Mouse (Mus musculus) intestine, postnatal 0 days (tissue): ENCODE data around the gene Kdm4a. TPM values are rescaled to one million over a fixed set of nuclear protein-coding genes. Genes with fewer than 3 reads are reported as not detected.

Experiments used
- ATAC-seq: fragments of 200-750 bp; cut with Nextera tagmentation; 2 replicates; pipeline ENCODE4 v1.8.0; 2017; ENCODE audit warnings: mild to moderate bottlenecking, moderate TSS enrichment, moderate library complexity
- H3K27ac ChIP-seq: fragments of 300-500 bp; sonication (generic); 2 replicates; pipeline ENCODE4 v1.5.1; 2014; ENCODE audit warnings: mild to moderate bottlenecking, low read depth, low read length, moderate library complexity
- H3K27me3 ChIP-seq: fragments of 300-500 bp; sonication (generic); replicated peaks from 2 replicates; pipeline ENCODE4 v1.6.1; 2014; ENCODE audit warnings: low read length, mixed read lengths; ENCODE audit not compliant: control insufficient read depth, insufficient read depth
- H3K36me3 ChIP-seq: fragments of 300-500 bp; sonication (generic); 2 replicates; pipeline ENCODE4 v1.6.1; 2014; ENCODE audit warnings: mild to moderate bottlenecking, moderate library complexity; ENCODE audit not compliant: control insufficient read depth, insufficient read depth
- H3K4me1 ChIP-seq: fragments of 300-500 bp; sonication (generic); replicated peaks from 2 replicates; pipeline ENCODE4 v1.6.1; 2014; ENCODE audit warnings: antibody characterized with exemption, low read length, mixed read lengths; ENCODE audit not compliant: control insufficient read depth, insufficient read depth
- H3K4me2 ChIP-seq: fragments of 300-500 bp; sonication (generic); replicated peaks from 2 replicates; pipeline ENCODE4 v1.6.1; 2014; ENCODE audit warnings: low read depth, mild to moderate bottlenecking, moderate library complexity
- H3K4me3 ChIP-seq: fragments of 300-500 bp; sonication (generic); 2 replicates; pipeline ENCODE4 v1.5.1; 2014; ENCODE audit warnings: low read depth, low read length
- H3K9ac ChIP-seq: fragments of 300-500 bp; sonication (generic); 2 replicates; pipeline ENCODE4 v1.6.1; 2014; ENCODE audit warnings: mild to moderate bottlenecking, low read depth, low read length
- H3K9me3 ChIP-seq: fragments of 300-500 bp; sonication (generic); 2 replicates; pipeline ENCODE4 v1.6.1; 2016; ENCODE audit warnings: mixed run types; ENCODE audit not compliant: control insufficient read depth
- CTCF ChIP-seq: sonication (generic); IDR thresholded peaks from 2 replicates; pipeline ENCODE4 v1.5.1; 2016; ENCODE audit warnings: low read depth, mild to moderate bottlenecking, control low read depth, antibody characterized with exemption, moderate library complexity
- WGBS: fragments of 180-500 bp; shearing (Covaris S2); extraction: QIAGEN DNeasy Blood & Tissue Kit; methylation state at CpG from one replicate; pipeline ENCODE4 v1.1.7; 2014; 5-methylcytosine and 5-hydroxymethylcytosine counted together
- polyA plus RNA-seq: library from polyadenylated mRNA; unstranded; fragments of >200 nt; fragmentation: Nextera tagmentation; extraction: Ambion mirVana; gene quantifications from 2 replicates; pipeline ENCODE4 v1.2.1, GENCODE M21; 2015

Gene Kdm4a
- polyA plus RNA-seq, 1 experiment from 2014 or later: 11.6 TPM

DNA sequence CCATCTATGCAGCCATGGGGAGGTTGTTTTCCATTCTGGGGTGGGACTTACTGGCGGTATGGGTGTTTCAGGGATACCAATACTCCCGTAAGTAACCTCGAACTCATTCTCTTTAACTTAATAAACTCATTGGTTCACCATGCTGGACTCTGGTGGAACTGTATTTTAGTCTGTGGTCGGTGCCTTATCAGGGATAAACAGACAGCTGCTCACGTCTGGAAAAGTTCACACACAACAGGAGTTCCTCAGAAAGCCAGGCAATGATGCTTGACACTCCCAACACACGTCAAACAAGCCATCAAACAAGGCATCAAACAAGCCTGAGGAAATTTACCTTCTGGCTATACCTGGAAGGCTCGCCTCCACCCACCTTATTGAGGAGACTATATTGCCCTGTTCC, 64.7 kb downstream of the Kdm4a start:
- Histone ChIP-seq H3K4me1 (0 out of 2 replicates have a peak, but pooled peaks cover 9% of the 10 kb centered on the region), H3K9me3 (no peaks in the 10 kb centered on the region), H3K27me3 (no peaks in the 10 kb centered on the region), H3K9ac (no peak overlapping the region), H3K4me3 (no peak overlapping the region), H3K36me3 (no peaks in the 10 kb centered on the region), H3K27ac (no peak overlapping the region), H3K4me2 (no peak overlapping the region)
- ATAC-seq: no peak
- no peak for TF ChIP-seq CTCF
- WGBS: 77% methylated on average over 7 of the region's 7 CpGs

DNA sequence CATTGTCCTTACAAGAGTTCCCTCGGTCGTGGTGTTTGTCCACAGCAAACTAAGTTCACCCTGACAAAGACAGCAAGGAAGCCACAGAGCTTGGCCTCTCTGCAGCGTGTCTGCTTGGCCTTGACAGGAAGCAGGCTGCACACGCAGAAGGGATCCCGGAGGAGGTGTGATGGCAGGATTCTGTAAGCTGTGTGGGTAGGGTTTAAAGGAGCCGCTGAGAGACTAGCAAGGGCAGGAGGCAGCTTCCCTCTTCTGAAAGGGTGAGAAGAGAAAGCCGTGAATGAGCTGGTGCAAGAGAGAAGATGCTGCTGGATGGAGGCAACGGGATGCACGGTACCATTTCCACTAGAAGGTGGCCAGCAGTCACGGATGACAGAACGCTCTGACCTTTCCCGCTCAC, 67.2 kb downstream of the Kdm4a start:
- Histone ChIP-seq H3K9ac (no peak overlapping the region), H3K4me3 (no peak overlapping the region), H3K4me1 (peaks cover 12% of the 10 kb centered on the region; the same call in 1 of the 2 replicates), H3K4me2 (no peak overlapping the region), H3K27me3 (no peaks in the 10 kb centered on the region), H3K36me3 (no peaks in the 10 kb centered on the region; the same call in 1 of the 2 replicates), H3K27ac (no peak overlapping the region), H3K9me3 (no peaks in the 10 kb centered on the region)
- no peak for ATAC-seq
- no peak for TF ChIP-seq CTCF
- 66% methylated on average over 12 of the region's 12 CpGs for WGBS

DNA sequence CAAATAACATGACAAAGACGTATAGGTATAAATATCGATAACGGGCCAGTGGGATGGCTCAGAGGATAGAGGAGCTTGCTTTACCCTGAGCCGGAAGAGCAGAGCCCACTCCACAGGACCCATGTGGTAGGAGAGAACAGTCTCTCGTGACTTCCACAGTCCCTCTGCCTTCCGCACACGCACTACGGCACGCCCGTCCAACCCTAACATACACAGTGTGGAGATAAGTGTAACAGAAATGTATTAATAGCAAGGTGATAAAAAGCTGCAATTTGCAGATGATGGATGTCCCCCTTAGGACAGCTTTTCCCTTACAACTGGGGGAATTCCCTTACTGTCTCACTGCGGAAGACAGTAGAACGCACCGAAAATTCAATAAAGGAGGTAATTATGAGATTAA, 70.2 kb downstream of the Kdm4a start:
- H3K36me3 ChIP-seq: peaks cover 14% of the 10 kb centered on the region; the same call in 1 of the 2 replicates
- no peak overlapping the region for H3K4me3 ChIP-seq
- H3K4me2 ChIP-seq: no peak overlapping the region
- ATAC-seq: no peak
- no peak for TF ChIP-seq CTCF
- H3K4me1 ChIP-seq: peaks cover 4% of the 10 kb centered on the region; the same call in 1 of the 2 replicates
- no peak overlapping the region for H3K27ac ChIP-seq
- H3K9me3 ChIP-seq: no peaks in the 10 kb centered on the region
- H3K27me3 ChIP-seq: no peaks in the 10 kb centered on the region
- WGBS: 56% methylated on average over 13 of the region's 13 CpGs
- H3K9ac ChIP-seq: no peak overlapping the region

DNA sequence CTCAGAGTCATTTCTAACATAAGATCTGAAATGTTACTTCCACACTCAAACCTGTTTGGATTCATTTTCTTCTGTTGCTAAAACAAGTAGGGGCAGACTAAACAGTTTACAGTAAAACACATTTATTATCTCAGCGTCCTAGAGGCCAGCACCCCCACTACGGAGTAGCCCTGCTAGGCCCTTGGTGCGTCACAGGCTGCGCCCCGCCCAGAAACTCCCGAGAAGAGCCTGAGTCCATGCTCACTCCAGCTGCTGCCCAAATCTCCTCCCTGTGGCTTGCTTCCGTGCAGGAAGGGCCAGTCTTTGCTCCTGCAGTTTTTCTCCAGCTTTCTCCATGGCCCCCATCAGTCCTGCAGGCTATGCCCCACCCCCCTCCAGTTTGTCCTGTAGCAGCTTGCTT, 71.1 kb downstream of the Kdm4a start:
- peak; percentile 36; the same call in 1 of the 2 replicates for ATAC-seq
- H3K27ac ChIP-seq: peak overlapping the region; percentile 47
- H3K9me3 ChIP-seq: no peaks in the 10 kb centered on the region
- no peak overlapping the region for H3K9ac ChIP-seq
- WGBS: 18% methylated on average over 7 of the region's 7 CpGs
- TF ChIP-seq CTCF: no peak
- peaks cover 4% of the 10 kb centered on the region; the same call in 1 of the 2 replicates for H3K4me1 ChIP-seq
- peaks cover 14% of the 10 kb centered on the region; the same call in 1 of the 2 replicates for H3K36me3 ChIP-seq
- no peak overlapping the region for H3K4me3 ChIP-seq
- peak overlapping the region; percentile 38; the same call in 1 of the 2 replicates for H3K4me2 ChIP-seq
- no peaks in the 10 kb centered on the region for H3K27me3 ChIP-seq

- no peaks in the 10 kb centered on the region for H3K9me3 ChIP-seq
- WGBS: 87% methylated on average over 3 of the region's 3 CpGs
- H3K4me1 ChIP-seq: peaks cover 4% of the 10 kb centered on the region; the same call in 1 of the 2 replicates
- H3K4me2 ChIP-seq: no peak overlapping the region
- peaks cover 14% of the 10 kb centered on the region; the same call in 1 of the 2 replicates for H3K36me3 ChIP-seq
- H3K27ac ChIP-seq: no peak overlapping the region
- no peak overlapping the region for H3K9ac ChIP-seq
- H3K27me3 ChIP-seq: no peaks in the 10 kb centered on the region
- ATAC-seq: no peak
- no peak for TF ChIP-seq CTCF
- no peak overlapping the region for H3K4me3 ChIP-seq
These were observed 74.4 kb downstream of the Kdm4a start for GRCm38 (mm10) chr4:118105256-118106053.

GRCm38 (mm10) chr4:118103280-118103830, 76.5 kb downstream of the Kdm4a start:
- Histone ChIP-seq H3K27ac (no peak overlapping the region), H3K4me3 (no peak overlapping the region), H3K27me3 (no peaks in the 10 kb centered on the region), H3K4me1 (0 out of 2 replicates have a peak, but pooled peaks cover 4% of the 10 kb centered on the region), H3K9me3 (no peaks in the 10 kb centered on the region), H3K4me2 (no peak overlapping the region), H3K9ac (no peak overlapping the region), H3K36me3 (peaks cover 14% of the 10 kb centered on the region; the same call in 1 of the 2 replicates)
- no peak for ATAC-seq
- TF ChIP-seq CTCF: no peak
- 79% methylated on average over 8 of the region's 8 CpGs for WGBS
